Mouse (Mus musculus) myocyte (in vitro differentiated cells): ENCODE results near the gene Mdfic.

ENCODE experiments used
- E2F4 ChIP-seq: IDR thresholded peaks from one replicate; pipeline ENCODE4 v1.6.1; 2011; ENCODE audit warnings: mild to moderate bottlenecking, control low read depth, moderate library complexity; ENCODE audit not compliant: insufficient read depth
- MAX ChIP-seq: IDR thresholded peaks from one replicate; pipeline ENCODE4 v1.6.1; 2011; ENCODE audit warnings: low read depth, mild to moderate bottlenecking, control low read depth
- MYOG ChIP-seq, 3 experiments: IDR thresholded peaks; one replicate each; pipeline ENCODE4 v1.6.1; 2011; ENCODE audit warnings: control low read depth in 2 of 3, low read depth in 2 of 3, mild to moderate bottlenecking in 2 of 3; ENCODE audit not compliant: insufficient read length in 2 of 3, control insufficient read depth in 1 of 3, insufficient read depth in 1 of 3
- POLR2A ChIP-seq: IDR thresholded peaks from one replicate; pipeline ENCODE4 v1.6.1; 2011; ENCODE audit warnings: low read depth, mild to moderate bottlenecking, control low read depth, moderate library complexity; ENCODE audit not compliant: insufficient read length
- POLR2AphosphoS2 ChIP-seq: IDR thresholded peaks from one replicate; pipeline ENCODE4 v1.6.1; 2011; ENCODE audit warnings: low read depth, control low read depth; ENCODE audit not compliant: insufficient read length
- SRF ChIP-seq: IDR thresholded peaks from one replicate; pipeline ENCODE4 v1.6.1; 2011; ENCODE audit warnings: low read depth; ENCODE audit not compliant: control insufficient read depth, insufficient read length
- TCF12 ChIP-seq: IDR thresholded peaks from one replicate; pipeline ENCODE4 v1.6.1; 2011; ENCODE audit warnings: mild to moderate bottlenecking, control low read depth; ENCODE audit not compliant: poor library complexity, insufficient read depth, severe bottlenecking
- USF1 ChIP-seq: IDR thresholded peaks from one replicate; pipeline ENCODE4 v1.6.1; 2011; ENCODE audit warnings: low read depth, mild to moderate bottlenecking, control low read depth, moderate library complexity

DNA sequence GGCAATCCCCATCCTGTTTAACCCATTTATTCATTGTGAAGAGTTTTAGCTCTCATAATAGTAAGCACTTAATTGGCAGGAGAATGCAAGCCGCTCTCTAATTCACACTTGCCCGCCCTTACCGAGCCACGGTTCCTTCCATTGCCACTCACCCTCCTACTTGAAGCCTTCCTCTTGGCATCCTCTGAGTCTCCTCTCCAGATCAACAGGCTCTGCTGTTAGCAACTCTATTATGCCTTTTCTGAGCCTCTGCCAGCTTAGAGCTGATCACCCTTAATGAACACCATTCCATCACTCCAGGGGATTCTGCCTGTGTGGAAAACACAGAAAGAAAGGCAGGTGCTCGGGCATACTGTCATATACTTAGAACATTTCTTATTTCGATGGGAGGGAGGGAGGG lies 24.9 kb downstream of the Mdfic start:
- TF ChIP-seq POLR2A (no peak), MAX (no peak), MYOG (IDR thresholded peaks at IDR 0.05; ENCODE audit: control insufficient read depth in 1 of 3, insufficient read depth in 1 of 3, insufficient read length in 2 of 3, low read depth in 2 of 3) (no peak), POLR2AphosphoS2 (no peak), E2F4 (no peak), SRF (no peak), TCF12 (no peak), USF1 (no peak)
